Mouse (Mus musculus) hindbrain, postnatal 0 days (tissue): ENCODE measurements around the gene Dtx3. TPM values are rescaled to one million over a fixed set of nuclear protein-coding genes. Genes with fewer than 3 reads are reported as not detected.

Source experiments
- ATAC-seq: fragments of 200-750 bp; cut with Nextera tagmentation; 2 replicates; pipeline ENCODE4 v1.8.0; 2017; ENCODE audit warnings: mild to moderate bottlenecking, moderate TSS enrichment, moderate library complexity
- DNase-seq: peaks from one replicate; pipeline ENCODE4 v3.0.0-alpha.2; 2015; ENCODE audit warnings: low spot score
- H3K27ac ChIP-seq: fragments of 300-500 bp; sonication (generic); 2 replicates; pipeline ENCODE4 v1.5.1; 2014; ENCODE audit warnings: mild to moderate bottlenecking
- H3K27me3 ChIP-seq: fragments of 300-500 bp; sonication (generic); 2 replicates; pipeline ENCODE4 v1.6.1; 2014; ENCODE audit warnings: low read length, mixed read lengths; ENCODE audit not compliant: insufficient read depth
- H3K36me3 ChIP-seq: fragments of 300-500 bp; sonication (generic); 2 replicates; pipeline ENCODE4 v1.6.1; 2014; ENCODE audit warnings: low read length, mixed read lengths; ENCODE audit not compliant: insufficient read depth
- H3K4me1 ChIP-seq: fragments of 300-500 bp; sonication (generic); 2 replicates; pipeline ENCODE4 v1.6.1; 2014; ENCODE audit warnings: antibody characterized with exemption, low read length, mixed read lengths; ENCODE audit not compliant: insufficient read depth
- H3K4me2 ChIP-seq: fragments of 300-500 bp; sonication (generic); 2 replicates; pipeline ENCODE4 v1.6.1; 2014; ENCODE audit warnings: low read depth, mild to moderate bottlenecking, low read length, moderate library complexity, mixed read lengths
- H3K4me3 ChIP-seq: fragments of 300-500 bp; sonication (generic); 2 replicates; pipeline ENCODE4 v1.5.1; 2014; ENCODE audit warnings: low read length
- H3K9ac ChIP-seq: fragments of 300-500 bp; sonication (generic); replicated peaks from 2 replicates; pipeline ENCODE4 v1.6.1; 2014; ENCODE audit warnings: mild to moderate bottlenecking, low read length, moderate library complexity, mixed read lengths
- H3K9me3 ChIP-seq: fragments of 300-500 bp; sonication (generic); 2 replicates; pipeline ENCODE4 v1.6.1; 2016; ENCODE audit warnings: low read length, mixed read lengths
- CTCF ChIP-seq: IDR thresholded peaks from 2 replicates; pipeline ENCODE4 v1.5.1; 2016; ENCODE audit warnings: antibody characterized with exemption, control low read depth, low read depth
- WGBS: fragments of 180-500 bp; shearing (Covaris S2); extraction: QIAGEN DNeasy Blood & Tissue Kit; methylation state at CpG from one replicate; pipeline ENCODE4 v1.1.7; 2014; 5-methylcytosine and 5-hydroxymethylcytosine counted together
- polyA plus RNA-seq: library from polyadenylated mRNA; unstranded; fragments of >200 nt; fragmentation: Nextera tagmentation; extraction: Ambion mirVana; gene quantifications from 2 replicates; pipeline ENCODE4 v1.2.1, GENCODE M21; 2015
- total RNA-seq: library from RNA; depleted of rRNA; stranded (reverse); fragments of >200 nt; gene quantifications from 2 replicates; pipeline ENCODE4 v1.2.3, GENCODE M21; 2014; rRNA removed

Gene Dtx3
- total and polyA plus RNA-seq, 2 experiments from 2014 or later = 185 to 233 TPM

DNA sequence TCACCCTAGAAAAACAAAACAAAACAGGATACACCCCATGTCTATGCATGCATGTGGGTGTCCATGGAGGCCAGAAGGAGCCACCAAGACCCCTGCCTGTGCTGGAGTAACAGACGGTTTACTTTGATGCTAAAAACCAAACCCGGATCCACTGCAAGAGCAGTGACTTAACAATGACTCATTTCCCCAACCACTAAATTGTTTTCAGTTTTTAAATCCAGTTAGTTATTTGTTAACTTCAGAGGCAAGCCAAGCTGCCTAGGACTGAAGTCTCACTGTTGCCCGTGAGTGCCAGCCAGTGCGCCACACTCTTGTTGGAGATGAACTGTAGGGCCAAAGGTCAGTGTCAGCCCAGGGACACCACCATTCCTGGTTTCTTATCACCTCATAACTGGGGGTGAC, 45.1 kb downstream of the Dtx3 start:
- Histone ChIP-seq H3K4me3 (no peak overlapping the region), H3K27ac (no peak overlapping the region), H3K4me1 (no peaks in the 10 kb centered on the region), H3K9ac (no peak overlapping the region), H3K27me3 (no peaks in the 10 kb centered on the region), H3K36me3 (no peaks in the 10 kb centered on the region), H3K4me2 (no peak overlapping the region), H3K9me3 (no peaks in the 10 kb centered on the region)
- TF ChIP-seq CTCF = no peak
- ATAC-seq (no peak), DNase-seq (no peak)
- WGBS = 81% methylated on average over 4 of the region's 4 CpGs

DNA sequence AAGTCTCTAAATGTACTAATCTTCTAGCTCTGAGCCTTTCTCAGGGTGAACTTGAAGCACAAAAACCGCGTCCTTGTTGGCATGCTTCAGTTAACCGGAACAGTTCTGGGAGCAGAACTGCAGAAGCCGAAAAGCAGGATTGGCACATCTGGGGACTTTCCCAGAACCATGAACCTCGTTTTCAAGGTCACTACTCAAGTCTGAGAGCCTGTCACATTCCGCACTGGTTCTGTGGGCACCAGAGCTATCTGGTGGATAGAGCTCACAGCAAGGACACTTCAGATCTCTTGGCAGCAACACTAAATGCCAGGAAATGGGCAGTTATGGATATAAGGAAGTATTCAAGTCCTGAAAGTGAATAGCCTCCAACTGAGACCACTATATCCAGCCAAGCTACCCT, 48.4 kb downstream of the Dtx3 start:
- Histone ChIP-seq H3K9me3 (no peaks in the 10 kb centered on the region), H3K4me3 (no peak overlapping the region), H3K4me1 (no peaks in the 10 kb centered on the region), H3K27me3 (no peaks in the 10 kb centered on the region), H3K9ac (no peak overlapping the region), H3K36me3 (no peaks in the 10 kb centered on the region), H3K27ac (no peak overlapping the region), H3K4me2 (no peak overlapping the region)
- DNase-seq (no peak), ATAC-seq (no peak)
- no peak for TF ChIP-seq CTCF
- 60% methylated on average over 6 of the region's 6 CpGs for WGBS

DNA sequence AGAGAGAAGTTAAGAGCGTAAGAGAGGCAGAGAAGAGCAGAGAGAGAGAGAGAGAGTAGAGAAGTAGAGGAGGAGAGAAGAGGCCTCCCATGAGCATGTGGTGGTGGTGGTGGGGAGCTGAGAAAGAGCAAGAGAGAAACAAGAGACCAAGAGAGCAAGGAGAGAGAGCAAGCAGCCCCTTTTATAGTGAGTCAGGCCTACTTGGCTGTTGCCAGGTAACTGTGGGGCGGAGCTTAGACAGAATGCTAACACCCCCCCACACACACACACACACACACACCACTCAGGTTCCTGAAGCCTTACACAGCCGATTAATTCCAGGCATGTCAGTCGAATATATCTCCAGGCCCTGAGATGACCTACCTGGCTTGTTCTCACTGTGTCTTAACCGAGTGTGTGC, 50.2 kb downstream of the Dtx3 start:
- WGBS = 83% methylated on average over 5 of the region's 5 CpGs
- no peak for TF ChIP-seq CTCF
- no peak overlapping the region for H3K27ac ChIP-seq
- ATAC-seq = no peak
- H3K36me3 ChIP-seq = no peaks in the 10 kb centered on the region
- no peak for DNase-seq
- H3K9me3 ChIP-seq = no peaks in the 10 kb centered on the region
- no peaks in the 10 kb centered on the region for H3K27me3 ChIP-seq
- no peak overlapping the region for H3K9ac ChIP-seq
- H3K4me1 ChIP-seq = no peaks in the 10 kb centered on the region
- H3K4me2 ChIP-seq = no peak overlapping the region
- no peak overlapping the region for H3K4me3 ChIP-seq

DNA sequence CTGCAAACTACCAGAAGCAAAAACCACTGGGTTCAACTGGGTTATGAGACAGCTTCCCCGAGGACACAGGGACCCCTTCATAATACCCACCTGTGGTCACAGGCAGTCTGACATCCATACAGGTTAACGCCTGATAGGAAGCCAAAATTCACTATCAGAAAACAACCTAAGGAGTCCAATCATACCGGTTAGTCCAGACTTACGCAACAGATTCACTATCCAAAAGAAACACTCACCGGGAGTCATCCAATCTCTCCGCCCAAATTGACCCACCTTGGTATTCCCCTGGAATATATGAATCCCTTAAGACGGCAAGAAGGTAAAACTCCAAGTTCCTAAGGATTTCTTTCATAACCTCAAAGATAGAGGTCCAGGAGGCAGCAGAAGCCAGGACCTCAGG, 51.0 kb downstream of the Dtx3 start:
- H3K4me2 ChIP-seq = no peak overlapping the region
- H3K27ac ChIP-seq = no peak overlapping the region
- DNase-seq (no peak), ATAC-seq (no peak)
- H3K4me3 ChIP-seq = no peak overlapping the region
- 89% methylated on average over 7 of the region's 7 CpGs for WGBS
- no peaks in the 10 kb centered on the region for H3K27me3 ChIP-seq
- H3K4me1 ChIP-seq = no peaks in the 10 kb centered on the region
- TF ChIP-seq CTCF = no peak
- no peak overlapping the region for H3K9ac ChIP-seq
- no peaks in the 10 kb centered on the region for H3K9me3 ChIP-seq
- H3K36me3 ChIP-seq = no peaks in the 10 kb centered on the region

DNA sequence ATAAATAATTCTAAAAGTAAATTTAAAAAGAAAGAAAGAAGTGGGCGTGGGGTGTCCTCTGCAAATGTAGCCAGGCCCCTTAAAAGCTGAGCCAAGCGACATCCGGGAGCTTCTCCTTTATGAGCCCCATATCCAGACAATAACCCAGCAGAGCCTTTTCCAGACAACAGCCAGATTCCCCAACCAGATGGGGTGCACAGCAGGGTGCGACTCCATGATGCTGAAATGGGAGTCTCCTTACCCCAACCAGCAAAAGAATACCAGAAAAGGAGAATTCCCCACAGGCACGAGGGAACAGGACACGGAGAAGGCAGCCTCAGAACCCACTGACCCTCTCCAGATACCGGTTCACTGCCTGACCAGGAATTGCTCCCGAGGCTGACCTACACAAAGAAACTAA, 52.3 kb downstream of the Dtx3 start:
- TF ChIP-seq CTCF = no peak
- Histone ChIP-seq H3K9me3 (no peaks in the 10 kb centered on the region), H3K4me3 (no peak overlapping the region), H3K27me3 (no peaks in the 10 kb centered on the region), H3K4me1 (no peaks in the 10 kb centered on the region), H3K36me3 (no peaks in the 10 kb centered on the region), H3K9ac (no peak overlapping the region), H3K4me2 (no peak overlapping the region), H3K27ac (no peak overlapping the region)
- ATAC-seq (no peak), DNase-seq (no peak)
- 74% methylated on average over 8 of the region's 8 CpGs for WGBS

DNA sequence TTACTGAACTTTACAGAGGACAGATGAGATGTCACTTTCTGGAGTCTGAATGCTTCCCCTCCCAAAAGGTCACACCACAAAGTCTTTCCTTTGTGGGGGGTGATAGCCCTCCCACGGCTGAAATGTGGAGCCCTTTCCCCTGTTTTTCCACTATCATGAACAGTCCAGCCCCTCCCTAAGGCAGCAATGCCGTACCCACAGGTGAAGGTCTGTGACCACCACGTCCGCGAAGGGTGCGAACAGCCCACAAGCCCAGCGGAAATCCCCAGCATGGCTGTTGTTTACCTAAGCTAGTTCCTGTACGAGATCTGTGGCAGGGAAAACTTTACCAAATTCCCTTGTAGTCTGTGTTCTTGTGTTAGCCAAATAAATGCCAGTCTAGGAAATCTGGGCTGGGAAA, 54.0 kb downstream of the Dtx3 start:
- Histone ChIP-seq H3K4me1 (no peaks in the 10 kb centered on the region), H3K36me3 (no peaks in the 10 kb centered on the region), H3K4me2 (no peak overlapping the region), H3K9ac (no peak overlapping the region), H3K27ac (no peak overlapping the region), H3K9me3 (no peaks in the 10 kb centered on the region), H3K4me3 (no peak overlapping the region), H3K27me3 (no peaks in the 10 kb centered on the region)
- DNase-seq = no peak
- ATAC-seq = no peak
- WGBS = 79% methylated on average over 8 of the region's 8 CpGs
- no peak for TF ChIP-seq CTCF

DNA sequence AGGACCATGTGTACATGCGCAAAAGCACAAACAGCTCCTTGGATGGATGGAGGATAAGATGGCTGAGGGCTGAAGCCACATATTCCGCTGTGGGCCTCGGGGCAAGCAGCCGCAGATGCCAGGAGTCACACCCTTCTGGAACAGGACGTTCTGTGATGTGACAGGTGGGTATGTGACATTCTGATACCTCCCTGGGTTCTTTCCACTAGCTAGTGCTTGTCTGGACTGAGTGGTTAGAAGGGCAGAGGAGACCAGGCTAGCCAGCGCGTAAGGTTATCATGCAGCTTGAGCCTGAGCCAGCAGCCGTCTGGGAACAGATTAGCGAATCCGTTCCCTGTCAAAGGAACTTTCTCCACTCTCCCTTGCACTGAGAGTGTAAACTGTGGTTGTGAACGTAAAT, 54.6 kb downstream of the Dtx3 start:
- TF ChIP-seq CTCF = no peak
- DNase-seq = no peak
- WGBS = 86% methylated on average over 11 of the region's 11 CpGs
- no peak overlapping the region for H3K4me3 ChIP-seq
- H3K4me2 ChIP-seq = no peak overlapping the region
- H3K36me3 ChIP-seq = no peaks in the 10 kb centered on the region
- ATAC-seq = no peak
- no peak overlapping the region for H3K27ac ChIP-seq
- no peaks in the 10 kb centered on the region for H3K27me3 ChIP-seq
- no peaks in the 10 kb centered on the region for H3K4me1 ChIP-seq
- no peaks in the 10 kb centered on the region for H3K9me3 ChIP-seq
- H3K9ac ChIP-seq = no peak overlapping the region

Other genes starting within 250 kb of the Dtx3 start
- gene Ctdsp2, start 217.0 kb downstream of the Dtx3 start, total RNA-seq = 64.5 and 64.7 TPM in 2 replicates
- gene Ctdsp2, start 217.0 kb downstream of the Dtx3 start, polyA plus RNA-seq = 15.0 and 16.7 TPM in 2 replicates
- gene Avil, start 195.0 kb downstream of the Dtx3 start, total RNA-seq = 0.52 and 1.3 TPM in 2 replicates
- 0.98 and 1.4 TPM in 2 replicates for gene Avil, start 195.0 kb downstream of the Dtx3 start, polyA plus RNA-seq
- gene Tsfm, start 164.9 kb downstream of the Dtx3 start, total RNA-seq = 31.4 and 49.0 TPM in 2 replicates
- 62.4 and 62.7 TPM in 2 replicates for gene Tsfm, start 164.9 kb downstream of the Dtx3 start, polyA plus RNA-seq
- 9.3 and 10.0 TPM in 2 replicates for gene Mettl1, start 154.3 kb downstream of the Dtx3 start, total RNA-seq
- gene Mettl1, start 154.3 kb downstream of the Dtx3 start, polyA plus RNA-seq = 23.8 and 23.9 TPM in 2 replicates
- gene Eef1akmt3, start 154.2 kb downstream of the Dtx3 start, total RNA-seq = 0.31 TPM in 1 of 2 replicates, not detected in the other
- 0.19 TPM in 2 replicates for gene Eef1akmt3, start 154.2 kb downstream of the Dtx3 start, polyA plus RNA-seq
- 0.26 and 0.58 TPM in 2 replicates for gene Cyp27b1, start 147.5 kb downstream of the Dtx3 start, total RNA-seq
- not detected in 2 replicates for gene Cyp27b1, start 147.5 kb downstream of the Dtx3 start, polyA plus RNA-seq
- 78.3 and 80.1 TPM in 2 replicates for gene March9, start 135.5 kb downstream of the Dtx3 start, total RNA-seq
- gene March9, start 135.5 kb downstream of the Dtx3 start, polyA plus RNA-seq = 6.7 and 7.0 TPM in 2 replicates
- 483 and 524 TPM in 2 replicates for gene Cdk4, start 132.2 kb downstream of the Dtx3 start, total RNA-seq
- 519 and 563 TPM in 2 replicates for gene Cdk4, start 132.2 kb downstream of the Dtx3 start, polyA plus RNA-seq
- gene Tspan31, start 125.5 kb downstream of the Dtx3 start, total RNA-seq = 113 and 129 TPM in 2 replicates
- gene Tspan31, start 125.5 kb downstream of the Dtx3 start, polyA plus RNA-seq = 105 and 107 TPM in 2 replicates
- 229 and 238 TPM in 2 replicates for gene Agap2, start 120.4 kb downstream of the Dtx3 start, total RNA-seq
- 4.1 and 4.9 TPM in 2 replicates for gene Agap2, start 120.4 kb downstream of the Dtx3 start, polyA plus RNA-seq
- gene Os9, start 74.6 kb downstream of the Dtx3 start, total RNA-seq = 118 and 119 TPM in 2 replicates
- 128 and 129 TPM in 2 replicates for gene Os9, start 74.6 kb downstream of the Dtx3 start, polyA plus RNA-seq
- gene B4galnt1, start 30.5 kb downstream of the Dtx3 start, total RNA-seq = 111 and 112 TPM in 2 replicates
- 56.7 and 65.3 TPM in 2 replicates for gene B4galnt1, start 30.5 kb downstream of the Dtx3 start, polyA plus RNA-seq
- 0.31 TPM in 1 of 2 replicates, not detected in the other for gene Slc26a10, start 15.1 kb downstream of the Dtx3 start, total RNA-seq
- gene Slc26a10, start 15.1 kb downstream of the Dtx3 start, polyA plus RNA-seq = 0.79 and 1.1 TPM in 2 replicates
- gene Arhgef25, start 5.6 kb downstream of the Dtx3 start, total RNA-seq = 61.0 and 65.4 TPM in 2 replicates
- gene Arhgef25, start 5.6 kb downstream of the Dtx3 start, polyA plus RNA-seq = 20.3 and 21.6 TPM in 2 replicates
- 18.3 and 22.8 TPM in 2 replicates for gene Pip4k2c, start 15.9 kb upstream of the Dtx3 start, total RNA-seq
- gene Pip4k2c, start 15.9 kb upstream of the Dtx3 start, polyA plus RNA-seq = 19.9 and 20.2 TPM in 2 replicates
- gene Kif5a, start 67.6 kb upstream of the Dtx3 start, total RNA-seq = 231 and 249 TPM in 2 replicates
- 98.4 and 103 TPM in 2 replicates for gene Kif5a, start 67.6 kb upstream of the Dtx3 start, polyA plus RNA-seq
- gene Dctn2, start 70.6 kb upstream of the Dtx3 start, total RNA-seq = 314 and 348 TPM in 2 replicates
- gene Dctn2, start 70.6 kb upstream of the Dtx3 start, polyA plus RNA-seq = 319 and 323 TPM in 2 replicates
- 8.1 and 11.2 TPM in 2 replicates for gene Mbd6, start 93.3 kb upstream of the Dtx3 start, total RNA-seq
- 8.3 and 11.5 TPM in 2 replicates for gene Mbd6, start 93.3 kb upstream of the Dtx3 start, polyA plus RNA-seq
- 74.4 and 90.4 TPM in 2 replicates for gene Mars, start 116.1 kb upstream of the Dtx3 start, total RNA-seq
- 104 TPM in 2 replicates for gene Mars, start 116.1 kb upstream of the Dtx3 start, polyA plus RNA-seq
- gene Arhgap9, start 126.2 kb upstream of the Dtx3 start, total RNA-seq = 1.0 and 1.5 TPM in 2 replicates
- 1.2 and 1.3 TPM in 2 replicates for gene Arhgap9, start 126.2 kb upstream of the Dtx3 start, polyA plus RNA-seq
- gene Gli1, start 146.2 kb upstream of the Dtx3 start, total RNA-seq = 10.9 and 13.0 TPM in 2 replicates
- 2.7 TPM in 2 replicates for gene Gli1, start 146.2 kb upstream of the Dtx3 start, polyA plus RNA-seq
- not detected in 2 replicates for gene Inhbe, start 158.7 kb upstream of the Dtx3 start, total RNA-seq
- gene Inhbe, start 158.7 kb upstream of the Dtx3 start, polyA plus RNA-seq = not detected in 2 replicates
- gene Inhbc, start 174.7 kb upstream of the Dtx3 start, total RNA-seq = not detected in 2 replicates
- not detected in 2 replicates for gene Inhbc, start 174.7 kb upstream of the Dtx3 start, polyA plus RNA-seq
- 47.7 and 60.6 TPM in 2 replicates for gene R3hdm2, start 184.6 kb upstream of the Dtx3 start, total RNA-seq
- gene R3hdm2, start 184.6 kb upstream of the Dtx3 start, polyA plus RNA-seq = 39.3 and 47.6 TPM in 2 replicates